Mouse (Mus musculus) erythroblast, embryonic 14.5 days (primary cell): ENCODE measurements around the gene Cdk14.

ENCODE experiments used
- GATA1 ChIP-seq: IDR thresholded peaks from 2 replicates; pipeline ENCODE4 v1.6.1; 2012; ENCODE audit warnings: low read length, inconsistent platforms, mixed read lengths
- TAL1 ChIP-seq: IDR thresholded peaks from 3 replicates; pipeline ENCODE4 v1.6.1; 2012; ENCODE audit warnings: low read length, inconsistent platforms, mixed read lengths

DNA sequence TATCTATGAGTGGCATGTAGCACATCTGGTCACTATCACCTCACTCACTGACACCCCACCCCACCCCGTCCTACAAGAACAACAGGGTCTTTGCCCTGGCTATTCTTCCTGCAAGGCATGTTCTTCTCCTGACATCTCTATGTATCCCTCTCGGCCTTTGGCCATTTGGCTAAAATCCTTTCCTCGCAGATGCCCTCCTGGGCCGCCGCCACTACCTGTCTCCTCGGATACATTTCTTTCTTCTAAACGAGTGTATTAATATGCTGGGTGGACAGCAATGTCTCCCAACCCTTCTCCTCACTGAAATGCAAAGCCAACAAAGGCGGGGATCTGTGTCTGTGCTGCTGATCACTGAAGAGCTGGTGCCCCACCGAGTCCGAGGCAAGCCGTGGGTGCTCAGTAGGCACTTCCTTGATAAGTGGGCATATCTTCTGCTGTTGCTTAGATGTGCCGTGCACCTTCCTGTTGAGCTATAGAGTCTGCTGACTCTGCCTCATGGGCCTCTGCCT is 118.5 kb downstream of the Cdk14 start:
- TF ChIP-seq GATA1: no peak
- TF ChIP-seq TAL1: no peak
